In genomic region chr2:152780466-152780865, GRCm38 (mm10) we compare ENCODE assay signal across 16 mouse cellular contexts. TPM values are rescaled to one million over a fixed set of nuclear protein-coding genes. Genes with fewer than 3 reads are reported as not detected.
DNase-seq lines count a peak whose midpoint lies in the region; ATAC-seq and TF ChIP-seq lines count a peak whose summit lies in the region.
"Had no signal": no experiment of that assay in that cellular context is flagged by ENCODE, and none has a peak within 500 bp of the region (broad histone marks: within the 10 kb centered on the region; RNA-seq: fewer than 3 reads in every experiment).

No protein-coding gene starts in this region.

- no peaks in the 10 kb centered on the region for H3K27me3 ChIP-seq in intestine, postnatal 0 days (replicated peaks; ENCODE audit: control insufficient read depth, insufficient read depth, low read length)
- H3K27me3 ChIP-seq in intestine, embryonic 16.5 days (replicated peaks; ENCODE audit: control insufficient read depth, insufficient read depth, low read length) = no peaks in the 10 kb centered on the region
- no peaks in the 10 kb centered on the region for H3K27me3 ChIP-seq in testis, adult 2 months (ENCODE audit: control insufficient read depth, insufficient read depth, low read length)
- H3K27me3 ChIP-seq in stomach, postnatal 0 days (ENCODE audit: control insufficient read depth, insufficient read depth, low read length) = no peaks in the 10 kb centered on the region
- no peaks in the 10 kb centered on the region for H3K27me3 ChIP-seq in kidney, adult 2 months (replicated peaks; ENCODE audit: control insufficient read depth, insufficient read depth, low read length)
- H3K27me3 ChIP-seq: forebrain, embryonic 15.5 days; hindbrain, embryonic 15.5 days; limb, embryonic 13.5 days; midbrain, embryonic 15.5 days had no signal

- TF ChIP-seq POLR2A in testis, adult 2 months (IDR thresholded peaks at IDR 0.05; ENCODE audit: control insufficient read depth, low read depth, low read length) = no peak
- TF ChIP-seq POLR2A in kidney, adult 2 months (IDR thresholded peaks at IDR 0.05; ENCODE audit: low read depth, low read length) = no peak

- no peak overlapping the region for H3K9ac ChIP-seq in intestine, postnatal 0 days (ENCODE audit: low read depth, low read length)
- H3K9ac ChIP-seq in intestine, embryonic 16.5 days (ENCODE audit: low read depth, low read length) = no peak overlapping the region
- H3K9ac ChIP-seq in stomach, postnatal 0 days (ENCODE audit: low read length) = no peak overlapping the region
- H3K9ac ChIP-seq: forebrain, embryonic 15.5 days; hindbrain, embryonic 15.5 days; limb, embryonic 13.5 days; lung, embryonic 14.5 days; midbrain, embryonic 15.5 days had no signal

- no peak overlapping the region for H3K4me3 ChIP-seq in intestine, postnatal 0 days (ENCODE audit: low read depth, low read length)
- H3K4me3 ChIP-seq in intestine, embryonic 16.5 days (ENCODE audit: low read length) = no peak overlapping the region
- peak overlapping the region; percentile 90 for H3K4me3 ChIP-seq in testis, adult 2 months (ENCODE audit: control insufficient read depth, low read depth, low read length)
- H3K4me3 ChIP-seq in stomach, postnatal 0 days (ENCODE audit: low read depth, low read length) = no peak overlapping the region
- H3K4me3 ChIP-seq in kidney, adult 2 months (ENCODE audit: insufficient read depth, low read depth, low read length) = no peak overlapping the region
- H3K4me3 ChIP-seq: forebrain, embryonic 15.5 days; hindbrain, embryonic 15.5 days; limb, embryonic 13.5 days; midbrain, embryonic 15.5 days had no signal

- WGBS in intestine, postnatal 0 days = 78% methylated on average over 2 of the region's 2 CpGs
- WGBS in intestine, embryonic 16.5 days = 85% methylated on average over 2 of the region's 2 CpGs
- WGBS in stomach, postnatal 0 days = 81% methylated on average over 2 of the region's 2 CpGs
- 72% methylated on average over 2 of the region's 2 CpGs for WGBS in kidney, adult 2 months

- no peak for ATAC-seq in cerebellum, adult (ENCODE audit: insufficient number of reproducible peaks, low FRiP score, low TSS enrichment)
- no peak for ATAC-seq in intestine, postnatal 0 days
- ATAC-seq in intestine, embryonic 16.5 days = no peak
- no peak for ATAC-seq in stomach, postnatal 0 days (ENCODE audit: low FRiP score, low TSS enrichment)
- ATAC-seq: forebrain, embryonic 15.5 days; midbrain, embryonic 15.5 days had no signal

- H3K4me2 ChIP-seq in intestine, postnatal 0 days (replicated peaks; ENCODE audit: low read depth) = no peak overlapping the region
- H3K4me2 ChIP-seq in intestine, embryonic 16.5 days (ENCODE audit: low read depth, low read length) = no peak overlapping the region
- no peak overlapping the region for H3K4me2 ChIP-seq in stomach, postnatal 0 days (replicated peaks; ENCODE audit: low read depth)
- H3K4me2 ChIP-seq: forebrain, embryonic 15.5 days; hindbrain, embryonic 15.5 days; limb, embryonic 13.5 days; lung, embryonic 14.5 days; midbrain, embryonic 15.5 days had no signal

- peak; percentile 32 for DNase-seq in cerebellum, adult 11-12 months
- DNase-seq in testis, postnatal 14 days (ENCODE audit: low spot score) = no peak
- DNase-seq in stomach, postnatal 0 days (ENCODE audit: low spot score) = no peak
- DNase-seq in kidney, adult 2 months = no peak
- DNase-seq: cerebellum, adult 9-11 months; kidney, adult 18-20 months; lung, embryonic 14.5 days; retina, postnatal 1 day had no signal

- no peak for TF ChIP-seq EP300 in stomach, postnatal 0 days (optimal IDR thresholded peaks at IDR 0.05)

- H3K27ac ChIP-seq in intestine, postnatal 0 days (ENCODE audit: low read depth, low read length) = peak overlapping the region; percentile 50; the same call in 1 of the 2 replicates
- H3K27ac ChIP-seq in intestine, embryonic 16.5 days (ENCODE audit: low read length) = no peak overlapping the region
- peak overlapping the region; percentile 74 for H3K27ac ChIP-seq in testis, adult 2 months (ENCODE audit: control insufficient read depth, insufficient read depth, low read depth, low read length)
- H3K27ac ChIP-seq in stomach, postnatal 0 days (replicated peaks) = no peak overlapping the region
- no peak overlapping the region for H3K27ac ChIP-seq in kidney, adult 2 months (ENCODE audit: insufficient read depth, low read depth, low read length)
- H3K27ac ChIP-seq: forebrain, embryonic 15.5 days; hindbrain, embryonic 15.5 days; limb, embryonic 13.5 days; midbrain, embryonic 15.5 days had no signal

- peaks cover 31% of the 10 kb centered on the region for H3K36me3 ChIP-seq in intestine, postnatal 0 days (ENCODE audit: control insufficient read depth, insufficient read depth)
- H3K36me3 ChIP-seq in intestine, embryonic 16.5 days (ENCODE audit: control insufficient read depth, insufficient read depth, low read length) = peaks cover 8% of the 10 kb centered on the region; the same call in 1 of the 2 replicates
- peaks cover 4% of the 10 kb centered on the region; the same call in 1 of the 2 replicates for H3K36me3 ChIP-seq in testis, adult 2 months (ENCODE audit: control insufficient read depth, insufficient read depth, low read length)
- H3K36me3 ChIP-seq in stomach, postnatal 0 days (ENCODE audit: control insufficient read depth, insufficient read depth, low read length) = peaks cover 5% of the 10 kb centered on the region
- peaks cover 2% of the 10 kb centered on the region; the same call in 1 of the 2 replicates for H3K36me3 ChIP-seq in kidney, adult 2 months (ENCODE audit: control insufficient read depth, insufficient read depth, low read length)
- H3K36me3 ChIP-seq: midbrain, embryonic 15.5 days had no signal

- H3K4me1 ChIP-seq in intestine, postnatal 0 days (replicated peaks; ENCODE audit: control insufficient read depth, insufficient read depth, low read length) = no peaks in the 10 kb centered on the region
- peaks cover 16% of the 10 kb centered on the region for H3K4me1 ChIP-seq in intestine, embryonic 16.5 days (ENCODE audit: control insufficient read depth, insufficient read depth, low read length)
- peaks cover 19% of the 10 kb centered on the region for H3K4me1 ChIP-seq in testis, adult 2 months (ENCODE audit: control insufficient read depth, insufficient read depth, low read length)
- peaks cover 4% of the 10 kb centered on the region; the same call in 1 of the 2 replicates for H3K4me1 ChIP-seq in stomach, postnatal 0 days (replicated peaks; ENCODE audit: control insufficient read depth, insufficient read depth)
- H3K4me1 ChIP-seq in kidney, adult 2 months (ENCODE audit: control insufficient read depth, insufficient read depth, low read length) = peaks cover 24% of the 10 kb centered on the region
- H3K4me1 ChIP-seq: midbrain, embryonic 15.5 days had no signal

- no peak for TF ChIP-seq CTCF in intestine, postnatal 0 days (IDR thresholded peaks at IDR 0.05; ENCODE audit: low read depth)
- TF ChIP-seq CTCF in testis, adult 2 months (IDR thresholded peaks at IDR 0.05; ENCODE audit: control insufficient read depth, insufficient read depth, insufficient replicate concordance, low read depth, low read length) = no peak
- no peak for TF ChIP-seq CTCF in stomach, postnatal 0 days (IDR thresholded peaks at IDR 0.05; ENCODE audit: low read depth)
- TF ChIP-seq CTCF in kidney, adult 2 months (conservative IDR thresholded peaks at IDR 0.05; ENCODE audit: insufficient read depth, insufficient read length, low read depth, low read length) = no peak

- H3K9me3 ChIP-seq in intestine, postnatal 0 days (ENCODE audit: control insufficient read depth) = no peaks in the 10 kb centered on the region
- H3K9me3 ChIP-seq in intestine, embryonic 16.5 days (ENCODE audit: control insufficient read depth, low read length) = no peaks in the 10 kb centered on the region
- H3K9me3 ChIP-seq in stomach, postnatal 0 days (ENCODE audit: control insufficient read depth, low read length) = no peaks in the 10 kb centered on the region
- H3K9me3 ChIP-seq: forebrain, embryonic 15.5 days; hindbrain, embryonic 15.5 days; midbrain, embryonic 15.5 days had no signal

RNA-seq across cellular contexts. Expression of gene Cox4i2, which starts 26.5 kb away (rescaled TPM):
- polyA plus RNA-seq in intestine, postnatal 0 days (2015; fragmentation: Nextera tagmentation; extraction: Ambion mirVana) = 9.3 and 9.5 TPM in 2 replicates
- 14.8 and 15.3 TPM in 2 replicates for polyA plus RNA-seq in intestine, embryonic 16.5 days (2015; fragmentation: Nextera tagmentation; extraction: Ambion mirVana)
- polyA plus RNA-seq in testis, adult 2 months (2012; rRNA removed) = 0.32 and 0.85 TPM in 2 replicates
- polyA plus RNA-seq in stomach, postnatal 0 days (2015; fragmentation: Nextera tagmentation; extraction: Ambion mirVana) = 9.8 and 10.6 TPM in 2 replicates
- 2.9 and 3.1 TPM in 2 replicates for polyA plus RNA-seq in kidney, adult 2 months (2012; rRNA removed)

RNA-seq across cellular contexts. Expression of gene Id1, which starts 44.4 kb away (rescaled TPM):
- 76.1 and 92.4 TPM in 2 replicates for polyA plus RNA-seq in intestine, postnatal 0 days (2015; fragmentation: Nextera tagmentation; extraction: Ambion mirVana)
- 96.1 and 107 TPM in 2 replicates for polyA plus RNA-seq in intestine, embryonic 16.5 days (2015; fragmentation: Nextera tagmentation; extraction: Ambion mirVana)
- polyA plus RNA-seq in testis, adult 2 months (2012; rRNA removed) = 5.5 and 12.8 TPM in 2 replicates
- 191 and 228 TPM in 2 replicates for polyA plus RNA-seq in stomach, postnatal 0 days (2015; fragmentation: Nextera tagmentation; extraction: Ambion mirVana)
- 156 and 235 TPM in 2 replicates for polyA plus RNA-seq in kidney, adult 2 months (2012; rRNA removed)

RNA-seq across cellular contexts. Expression of gene Bcl2l1, which starts 51.1 kb away (rescaled TPM):
- 58.5 and 62.5 TPM in 2 replicates for polyA plus RNA-seq in intestine, postnatal 0 days (2015; fragmentation: Nextera tagmentation; extraction: Ambion mirVana)
- polyA plus RNA-seq in intestine, embryonic 16.5 days (2015; fragmentation: Nextera tagmentation; extraction: Ambion mirVana) = 65.8 and 66.8 TPM in 2 replicates
- 74.9 and 80.8 TPM in 2 replicates for polyA plus RNA-seq in testis, adult 2 months (2012; rRNA removed)
- polyA plus RNA-seq in stomach, postnatal 0 days (2015; fragmentation: Nextera tagmentation; extraction: Ambion mirVana) = 45.6 and 48.7 TPM in 2 replicates
- polyA plus RNA-seq in kidney, adult 2 months (2012; rRNA removed) = 126 and 129 TPM in 2 replicates

Comparison
In these comparisons a context has a peak if more than half of its experiments do, and no peak if none do; other contexts are left out.
1. H3K27ac ChIP-seq: peak in intestine, postnatal 0 days (single experiment) and testis, adult 2 months (single experiment); none in intestine, embryonic 16.5 days (single experiment), stomach, postnatal 0 days (single experiment) and kidney, adult 2 months (single experiment).